Mouse (Mus musculus) kidney, embryonic 16.5 days (tissue): Measurements from ENCODE around the gene Tssk6. TPM values are rescaled to one million over a fixed set of nuclear protein-coding genes. Genes with fewer than 3 reads are reported as not detected.

ENCODE experiments used
- ATAC-seq: fragments of 200-750 bp; cut with Nextera tagmentation; 2 replicates; pipeline ENCODE4 v1.8.0; 2017; ENCODE audit warnings: moderate TSS enrichment; ENCODE audit not compliant: low FRiP score, low TSS enrichment
- H3K27ac ChIP-seq: fragments of 300-500 bp; sonication (generic); 2 replicates; pipeline ENCODE4 v1.5.1; 2014; ENCODE audit warnings: low read length
- H3K27me3 ChIP-seq: fragments of 300-500 bp; sonication (generic); 2 replicates; pipeline ENCODE4 v1.6.1; 2014; ENCODE audit warnings: low read length, control low read depth, mixed read lengths; ENCODE audit not compliant: insufficient read depth
- H3K36me3 ChIP-seq: fragments of 300-500 bp; sonication (generic); 2 replicates; pipeline ENCODE4 v1.6.1; 2014; ENCODE audit warnings: low read length, control low read depth, mixed read lengths; ENCODE audit not compliant: insufficient read depth
- H3K4me1 ChIP-seq: fragments of 300-500 bp; sonication (generic); 2 replicates; pipeline ENCODE4 v1.6.1; 2014; ENCODE audit warnings: low read length, control low read depth, mixed read lengths; ENCODE audit not compliant: insufficient read depth
- H3K4me2 ChIP-seq: fragments of 300-500 bp; sonication (generic); replicated peaks from 2 replicates; pipeline ENCODE4 v1.6.1; 2014; ENCODE audit warnings: low read depth, low read length
- H3K4me3 ChIP-seq: fragments of 300-500 bp; sonication (generic); 2 replicates; pipeline ENCODE4 v1.5.1; 2014; ENCODE audit warnings: mild to moderate bottlenecking, low read length
- H3K9ac ChIP-seq: fragments of 300-500 bp; sonication (generic); replicated peaks from 2 replicates; pipeline ENCODE4 v1.6.1; 2014; ENCODE audit warnings: low read length
- H3K9me3 ChIP-seq: fragments of 300-500 bp; sonication (generic); 2 replicates; pipeline ENCODE4 v1.6.1; 2016; ENCODE audit warnings: low read length, control low read depth
- WGBS: fragments of 180-500 bp; shearing (Covaris S2); extraction: QIAGEN DNeasy Blood & Tissue Kit; methylation state at CpG from one replicate; pipeline ENCODE4 v1.1.7; 2014; 5-methylcytosine and 5-hydroxymethylcytosine counted together
- polyA plus RNA-seq: library from polyadenylated mRNA; unstranded; fragments of >200 nt; fragmentation: Nextera tagmentation; extraction: Ambion mirVana; gene quantifications from 2 replicates; pipeline ENCODE4 v1.2.1, GENCODE M21; 2015

Gene Tssk6
- 3.8 and 3.9 TPM in 2 replicates for polyA plus RNA-seq

DNA sequence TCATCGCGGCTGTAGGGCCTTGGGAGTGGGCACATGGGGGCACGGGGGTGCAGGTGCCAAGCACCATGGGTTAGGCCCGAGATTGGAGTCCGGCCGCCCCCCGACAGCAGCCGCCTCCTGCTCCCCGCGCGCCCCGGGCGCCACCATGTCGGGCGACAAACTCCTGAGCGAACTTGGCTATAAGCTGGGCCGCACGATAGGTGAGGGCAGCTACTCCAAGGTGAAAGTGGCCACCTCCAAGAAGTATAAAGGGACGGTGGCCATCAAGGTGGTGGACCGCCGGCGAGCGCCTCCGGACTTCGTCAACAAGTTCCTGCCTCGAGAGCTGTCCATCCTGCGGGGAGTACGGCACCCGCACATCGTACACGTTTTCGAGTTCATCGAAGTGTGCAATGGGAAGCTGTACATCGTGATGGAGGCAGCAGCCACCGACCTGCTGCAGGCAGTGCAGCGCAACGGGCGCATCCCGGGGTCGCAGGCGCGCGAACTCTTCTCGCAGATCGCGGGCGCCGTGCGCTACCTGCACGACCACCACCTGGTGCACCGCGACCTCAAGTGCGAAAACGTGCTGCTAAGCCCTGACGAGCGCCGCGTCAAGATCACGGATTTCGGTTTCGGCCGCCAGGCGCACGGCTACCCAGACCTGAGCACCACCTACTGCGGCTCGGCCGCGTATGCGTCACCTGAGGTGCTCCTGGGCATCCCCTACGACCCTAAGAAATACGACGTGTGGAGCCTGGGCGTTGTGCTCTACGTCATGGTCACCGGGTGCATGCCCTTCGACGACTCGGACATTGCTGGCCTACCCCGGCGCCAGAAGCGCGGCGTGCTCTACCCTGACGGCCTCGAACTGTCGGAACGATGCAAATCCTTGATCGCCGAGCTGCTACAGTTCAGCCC is at the start of gene Tssk6, which contains the start of the genes Ndufa13 and Yjefn3:
Gene Tssk6 (plus strand): TSS at position 22 of the 900 bp plus-strand sequence.
Gene Ndufa13 (minus strand): TSS at position 396 of the 900 bp plus-strand sequence.
Gene Yjefn3 (minus strand): TSS at position 550 of the 900 bp plus-strand sequence.
- H3K27ac ChIP-seq = peak within 1 kb of the TSS; percentile 94
- 3% methylated on average over 89 of the region's 89 CpGs for WGBS
- H3K4me3 ChIP-seq = peak within 1 kb of the TSS; percentile 83
- ATAC-seq = peak; percentile 46
- H3K4me2 ChIP-seq = peak within 1 kb of the TSS; percentile 88
- H3K36me3 ChIP-seq = 0 out of 2 replicates have a peak, but pooled peaks cover 7% of the 10 kb centered on the region
- peak within 1 kb of the TSS; percentile 87 for H3K9ac ChIP-seq
- H3K9me3 ChIP-seq = no peaks in the 10 kb centered on the region
- H3K4me1 ChIP-seq = peaks cover 39% of the 10 kb centered on the region
- H3K27me3 ChIP-seq = no peaks in the 10 kb centered on the region

DNA sequence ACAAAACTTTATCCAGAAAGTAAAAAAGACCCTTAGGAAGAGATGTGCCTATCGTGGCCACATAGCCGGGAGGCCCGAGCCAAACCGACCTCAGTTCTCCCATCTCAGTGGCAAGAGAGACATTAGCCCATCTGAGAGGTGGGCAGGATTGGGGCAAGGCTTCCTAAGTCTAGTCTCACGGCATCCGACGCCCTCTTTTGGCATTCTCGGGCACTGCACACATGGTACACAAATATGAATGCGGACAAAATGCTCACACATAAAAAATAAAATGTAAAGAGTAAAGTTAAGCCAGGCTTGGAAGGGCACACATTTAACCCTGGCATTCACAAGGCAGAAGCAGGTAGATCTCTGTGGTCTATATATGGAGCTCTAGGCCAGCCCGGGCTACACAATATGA is 48.1 kb upstream of the Tssk6 start:
- H3K36me3 ChIP-seq = no peaks in the 10 kb centered on the region
- no peaks in the 10 kb centered on the region for H3K9me3 ChIP-seq
- no peak overlapping the region for H3K27ac ChIP-seq
- H3K4me3 ChIP-seq = no peak overlapping the region
- H3K4me2 ChIP-seq = no peak overlapping the region
- H3K9ac ChIP-seq = no peak overlapping the region
- no peaks in the 10 kb centered on the region for H3K4me1 ChIP-seq
- H3K27me3 ChIP-seq = no peaks in the 10 kb centered on the region
- WGBS = 92% methylated on average over 10 of the region's 10 CpGs
- ATAC-seq = no peak

DNA sequence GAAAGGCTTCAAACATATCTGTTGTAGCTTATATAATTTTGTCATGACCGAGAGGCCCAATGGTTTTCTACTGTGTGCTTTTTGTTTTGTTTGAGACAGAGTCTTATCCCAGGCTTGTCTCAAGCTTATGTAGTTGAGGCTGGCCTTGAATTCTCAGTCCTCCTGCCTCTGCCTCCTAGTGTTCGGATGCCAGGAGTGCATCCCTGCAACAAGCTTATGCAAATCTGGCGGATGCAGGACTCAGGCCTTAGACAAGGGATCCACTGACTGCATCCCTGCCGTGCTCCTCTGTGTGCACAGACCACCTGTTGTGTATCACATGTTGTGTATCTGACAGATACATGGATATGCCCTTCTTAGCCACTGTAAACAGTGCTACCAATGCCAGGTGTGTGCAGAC is 41.2 kb upstream of the Tssk6 start:
- H3K27ac ChIP-seq = no peak overlapping the region
- WGBS = 64% methylated on average over 4 of the region's 4 CpGs
- no peaks in the 10 kb centered on the region for H3K4me1 ChIP-seq
- no peak overlapping the region for H3K4me2 ChIP-seq
- ATAC-seq = no peak
- H3K9me3 ChIP-seq = no peaks in the 10 kb centered on the region
- no peaks in the 10 kb centered on the region for H3K36me3 ChIP-seq
- no peak overlapping the region for H3K9ac ChIP-seq
- H3K4me3 ChIP-seq = no peak overlapping the region
- H3K27me3 ChIP-seq = no peaks in the 10 kb centered on the region

DNA sequence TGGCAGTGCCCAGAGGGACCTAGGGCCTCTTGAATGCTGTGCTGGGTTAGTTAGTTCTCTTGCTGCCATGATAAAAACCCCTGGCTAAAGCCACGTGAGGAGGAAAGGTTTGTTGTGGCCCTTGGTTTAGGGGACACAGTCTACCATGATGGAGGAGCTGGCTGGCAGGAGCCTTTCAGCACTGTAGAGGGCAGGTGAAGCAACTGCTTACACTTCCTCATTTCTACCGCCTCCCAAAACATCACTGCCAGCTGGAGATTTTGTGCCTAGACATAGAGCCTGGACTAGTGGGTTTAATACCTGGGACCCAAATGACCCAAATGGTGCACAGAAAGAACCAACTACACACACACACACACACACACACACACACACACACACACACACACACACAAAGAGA is 40.7 kb upstream of the Tssk6 start:
- Histone ChIP-seq H3K27ac (no peak overlapping the region), H3K36me3 (no peaks in the 10 kb centered on the region), H3K4me3 (no peak overlapping the region), H3K4me1 (no peaks in the 10 kb centered on the region), H3K9me3 (no peaks in the 10 kb centered on the region), H3K4me2 (no peak overlapping the region), H3K27me3 (no peaks in the 10 kb centered on the region), H3K9ac (no peak overlapping the region)
- 68% methylated on average over 2 of the region's 2 CpGs for WGBS
- ATAC-seq = no peak

DNA sequence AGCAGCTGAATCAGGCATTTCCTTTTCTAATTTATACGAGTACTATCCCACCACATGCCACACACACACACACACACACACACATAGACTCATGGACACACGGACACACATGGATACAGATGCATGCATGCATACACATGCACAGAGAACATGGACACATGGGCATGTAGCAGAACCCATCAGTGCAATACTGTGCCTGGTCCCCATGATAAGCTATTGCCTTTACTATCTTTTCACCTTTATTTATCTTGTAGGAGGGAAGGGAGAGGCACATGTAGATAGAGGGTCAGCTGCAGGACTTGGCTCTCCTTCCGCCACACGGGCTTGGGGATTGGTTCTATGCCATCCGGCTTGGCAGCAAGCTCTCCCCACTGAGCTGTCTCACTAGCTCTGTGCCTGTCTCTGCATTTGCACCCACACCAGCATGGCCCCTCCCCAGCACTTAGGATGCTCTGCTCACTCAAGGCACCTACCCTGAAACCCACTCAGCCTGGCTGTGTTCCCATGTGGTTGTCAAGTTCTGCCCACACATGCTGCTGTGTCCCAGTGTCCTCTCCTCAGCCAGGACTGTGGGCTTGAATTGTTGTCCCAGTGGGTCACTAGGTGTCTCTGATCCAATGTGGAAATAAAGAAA is 38.5 kb upstream of the Tssk6 start:
- no peak overlapping the region for H3K4me2 ChIP-seq
- H3K4me3 ChIP-seq = no peak overlapping the region
- no peaks in the 10 kb centered on the region for H3K36me3 ChIP-seq
- no peaks in the 10 kb centered on the region for H3K9me3 ChIP-seq
- H3K27ac ChIP-seq = no peak overlapping the region
- ATAC-seq = no peak
- H3K9ac ChIP-seq = no peak overlapping the region
- H3K27me3 ChIP-seq = no peaks in the 10 kb centered on the region
- WGBS = 89% methylated on average over 5 of the region's 5 CpGs
- no peaks in the 10 kb centered on the region for H3K4me1 ChIP-seq

DNA sequence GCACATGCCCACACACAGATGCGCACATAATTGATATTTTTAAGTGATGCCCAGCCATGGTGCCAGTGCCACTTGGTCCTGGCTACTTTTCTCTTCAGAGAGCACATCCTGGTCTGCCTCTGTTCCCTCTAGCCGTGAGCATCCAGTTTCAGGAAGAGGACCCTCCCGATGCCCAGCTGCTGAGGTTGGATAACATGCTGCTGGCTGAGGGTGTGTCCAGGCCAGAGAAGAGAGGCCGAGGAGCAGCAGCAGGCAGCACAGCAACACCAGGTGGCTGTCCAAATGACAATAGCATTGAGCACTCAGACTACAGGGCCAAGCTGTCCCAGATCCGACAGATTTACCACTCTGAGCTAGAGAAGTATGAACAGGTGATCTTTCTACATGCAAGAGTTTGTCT is 37.8 kb upstream of the Tssk6 start:
- no peak overlapping the region for H3K4me2 ChIP-seq
- H3K36me3 ChIP-seq = no peaks in the 10 kb centered on the region
- no peak overlapping the region for H3K27ac ChIP-seq
- no peaks in the 10 kb centered on the region for H3K27me3 ChIP-seq
- H3K9me3 ChIP-seq = no peaks in the 10 kb centered on the region
- H3K9ac ChIP-seq = no peak overlapping the region
- H3K4me1 ChIP-seq = no peaks in the 10 kb centered on the region
- no peak for ATAC-seq
- H3K4me3 ChIP-seq = no peak overlapping the region
- 57% methylated on average over 5 of the region's 5 CpGs for WGBS

DNA sequence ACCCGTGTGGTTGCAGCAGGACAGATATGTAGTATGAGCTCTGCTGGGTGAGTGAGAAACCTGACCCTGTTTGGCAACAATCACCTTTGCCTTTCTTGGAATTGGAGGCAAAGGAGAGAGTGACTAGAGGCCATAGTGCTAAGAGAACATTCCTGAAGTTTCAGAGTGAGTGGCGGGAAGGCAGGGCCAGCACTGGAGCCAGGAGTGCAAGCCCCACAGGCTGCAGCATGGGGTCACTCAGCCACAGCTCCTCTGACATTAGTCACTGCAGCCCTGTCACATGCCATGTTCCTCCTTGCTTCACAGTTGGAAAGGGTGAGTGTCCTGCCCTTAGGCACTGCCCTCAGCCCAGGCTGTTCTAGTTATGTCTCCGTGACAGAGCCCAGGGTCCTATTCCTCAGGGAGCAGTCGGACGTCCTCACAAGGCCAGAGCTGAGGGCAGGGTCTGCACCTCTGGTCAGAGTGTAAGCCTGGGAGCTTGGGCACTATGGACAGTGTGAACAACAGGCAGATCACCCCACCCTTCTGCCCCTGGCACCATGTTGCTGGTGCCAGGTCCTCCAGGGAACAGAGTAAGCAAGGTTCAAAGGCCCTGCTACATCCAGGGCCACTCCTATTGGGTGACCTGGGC is 34.2 kb upstream of the Tssk6 start:
- Histone ChIP-seq H3K4me2 (no peak overlapping the region), H3K27ac (no peak overlapping the region), H3K4me3 (no peak overlapping the region), H3K4me1 (no peaks in the 10 kb centered on the region), H3K36me3 (no peaks in the 10 kb centered on the region), H3K9ac (no peak overlapping the region), H3K9me3 (no peaks in the 10 kb centered on the region), H3K27me3 (no peaks in the 10 kb centered on the region)
- no peak for ATAC-seq
- WGBS = 64% methylated on average over 5 of the region's 5 CpGs

DNA sequence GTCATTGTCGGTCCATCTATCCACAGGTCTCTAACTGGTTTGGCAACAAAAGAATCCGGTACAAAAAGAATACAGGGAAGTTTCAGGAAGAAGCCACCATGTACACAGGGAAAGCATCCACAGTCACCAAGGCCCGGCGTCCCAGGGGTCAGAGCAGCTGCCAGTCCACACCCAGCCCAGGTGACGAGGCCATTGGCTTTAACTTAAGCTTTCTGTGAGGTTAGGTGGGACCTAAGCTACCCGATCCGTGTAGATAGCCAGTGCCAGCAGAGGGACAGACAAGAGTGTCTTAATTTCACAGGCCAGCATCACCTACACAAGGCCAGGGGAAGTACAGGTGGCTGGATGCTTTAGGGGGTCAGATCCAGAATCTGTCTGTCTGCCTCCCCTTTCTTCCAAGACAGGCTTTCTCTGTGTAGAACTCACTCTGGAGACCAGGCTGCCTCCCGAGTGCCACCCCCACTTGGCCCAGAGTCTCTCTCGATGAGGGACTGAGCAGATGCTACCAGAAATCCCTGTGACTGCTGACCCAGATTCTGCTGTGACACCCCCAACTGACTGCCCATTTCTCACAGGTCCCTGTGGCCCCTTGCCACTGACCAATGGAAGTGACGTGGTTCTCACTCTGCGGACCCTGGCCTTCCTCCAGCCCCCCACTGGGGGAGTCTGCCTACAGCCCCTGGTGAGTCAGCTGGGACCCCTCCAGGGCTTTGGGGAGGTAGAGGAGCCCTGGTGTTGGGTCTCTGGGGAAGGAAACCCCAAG is 31.8 kb upstream of the Tssk6 start:
- no peaks in the 10 kb centered on the region for H3K36me3 ChIP-seq
- no peak overlapping the region for H3K9ac ChIP-seq
- no peaks in the 10 kb centered on the region for H3K4me1 ChIP-seq
- H3K4me2 ChIP-seq = no peak overlapping the region
- 88% methylated on average over 11 of the region's 11 CpGs for WGBS
- no peak overlapping the region for H3K27ac ChIP-seq
- H3K27me3 ChIP-seq = no peaks in the 10 kb centered on the region
- ATAC-seq = no peak
- no peak overlapping the region for H3K4me3 ChIP-seq
- no peaks in the 10 kb centered on the region for H3K9me3 ChIP-seq

DNA sequence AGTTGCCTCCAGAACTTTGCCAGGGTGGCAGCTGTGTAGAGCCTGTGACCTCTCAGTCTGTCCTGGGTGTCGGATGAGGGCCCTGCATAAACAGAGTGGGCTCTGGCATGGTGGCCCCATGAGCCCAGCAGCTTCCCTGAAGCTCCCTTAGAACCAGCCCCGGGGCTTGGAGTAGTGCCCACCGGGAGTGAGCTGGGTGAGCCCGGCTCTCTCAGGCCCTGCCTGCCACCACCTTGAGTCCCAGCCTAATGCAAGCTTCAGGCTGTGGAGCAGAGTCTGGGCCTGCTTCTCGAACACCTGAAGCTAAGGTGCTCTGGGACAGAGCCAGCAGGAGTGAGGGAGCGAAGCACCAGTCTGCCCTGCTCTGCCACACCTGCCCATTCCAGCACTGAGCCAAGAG is 31.1 kb upstream of the Tssk6 start:
- no peaks in the 10 kb centered on the region for H3K27me3 ChIP-seq
- no peaks in the 10 kb centered on the region for H3K9me3 ChIP-seq
- H3K27ac ChIP-seq = no peak overlapping the region
- ATAC-seq = no peak
- H3K4me3 ChIP-seq = no peak overlapping the region
- no peaks in the 10 kb centered on the region for H3K4me1 ChIP-seq
- WGBS = 86% methylated on average over 6 of the region's 6 CpGs
- no peak overlapping the region for H3K4me2 ChIP-seq
- no peaks in the 10 kb centered on the region for H3K36me3 ChIP-seq
- H3K9ac ChIP-seq = no peak overlapping the region
